Mouse (Mus musculus) cerebellum, postnatal 25 days (tissue): ENCODE data around the gene Fbxl15.

Experiments
- DNase-seq, 2 experiments: peaks; one replicate each; pipeline ENCODE4 v3.0.0; 2021; ENCODE audit warnings: mixed read lengths in 2 of 2

Gene Fbxl15

GRCm38 (mm10) chr19:46322996-46323572, 4.9 kb upstream of the Fbxl15 start:
- peak; percentile 48 for DNase-seq

GRCm38 (mm10) chr19:46323716-46324115, 4.3 kb upstream of the Fbxl15 start:
- DNase-seq, result peak in 1 of 2 experiments; percentile 25

DNA sequence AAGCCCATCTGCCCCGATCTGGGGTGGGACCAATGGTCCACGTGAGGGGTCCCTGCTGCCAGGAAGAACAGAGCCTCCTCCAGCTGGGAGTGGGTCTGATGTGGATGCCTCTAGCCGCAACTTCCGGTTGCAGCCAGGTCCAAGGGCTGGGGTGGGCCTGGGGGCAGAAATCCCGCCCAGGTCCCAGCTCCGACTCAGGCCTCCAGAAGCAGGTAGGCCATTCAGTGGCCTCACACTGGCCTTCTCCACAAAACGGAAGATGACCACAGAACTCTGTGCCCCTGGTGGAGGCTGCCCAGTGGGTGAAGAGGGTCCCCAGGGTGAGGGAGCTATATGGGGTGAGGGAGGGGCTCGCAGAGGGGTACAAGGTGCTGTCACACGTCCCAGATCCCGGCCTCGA, 3.6 kb upstream of the Fbxl15 start:
- DNase-seq, result no peak

- no peak for DNase-seq
Measured at GRCm38 (mm10) chr19:46324918-46325317, 3.1 kb upstream of the Fbxl15 start.

GRCm38 (mm10) chr19:46326019-46326755, 1.8 kb upstream of the Fbxl15 start:
- DNase-seq, result peak; percentile 68 to 77

DNA sequence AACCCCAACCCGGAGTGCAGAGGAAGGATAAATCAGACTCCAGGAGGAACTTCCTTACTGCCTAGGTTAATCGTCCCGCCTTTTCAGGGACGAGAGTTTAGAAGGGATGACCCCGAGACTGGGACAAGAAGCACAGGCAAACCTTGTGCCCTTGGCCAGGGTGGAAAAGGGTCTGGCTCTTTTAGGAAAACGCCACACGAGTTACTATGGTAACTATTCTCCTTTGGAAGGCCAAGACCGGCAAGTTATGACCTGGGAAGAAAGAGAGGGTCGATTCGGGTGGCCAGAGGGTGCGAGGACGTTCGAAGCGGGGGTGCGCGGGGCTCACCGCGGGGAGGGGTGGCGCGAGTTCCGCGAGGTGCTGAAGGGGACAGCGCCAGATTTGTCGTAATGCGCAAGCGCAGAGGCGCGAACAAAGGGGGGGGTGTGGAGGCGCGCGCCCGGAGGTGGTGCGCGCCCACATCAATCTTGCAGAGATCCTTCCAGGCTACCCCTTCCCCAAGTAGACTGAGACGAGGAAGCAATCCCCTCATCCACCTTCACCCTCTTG, 1.2 kb upstream of the Fbxl15 start, which contains the start of gene Psd:
Psd (minus strand) TSS at position 401 of the 550 bp plus-strand sequence.
- DNase-seq, result peak; percentile 88 to 90

- DNase-seq, result peak in 1 of 2 experiments; percentile 46
Measured at GRCm38 (mm10) chr19:46327531-46328064, 386 bp upstream of the Fbxl15 start.

DNA sequence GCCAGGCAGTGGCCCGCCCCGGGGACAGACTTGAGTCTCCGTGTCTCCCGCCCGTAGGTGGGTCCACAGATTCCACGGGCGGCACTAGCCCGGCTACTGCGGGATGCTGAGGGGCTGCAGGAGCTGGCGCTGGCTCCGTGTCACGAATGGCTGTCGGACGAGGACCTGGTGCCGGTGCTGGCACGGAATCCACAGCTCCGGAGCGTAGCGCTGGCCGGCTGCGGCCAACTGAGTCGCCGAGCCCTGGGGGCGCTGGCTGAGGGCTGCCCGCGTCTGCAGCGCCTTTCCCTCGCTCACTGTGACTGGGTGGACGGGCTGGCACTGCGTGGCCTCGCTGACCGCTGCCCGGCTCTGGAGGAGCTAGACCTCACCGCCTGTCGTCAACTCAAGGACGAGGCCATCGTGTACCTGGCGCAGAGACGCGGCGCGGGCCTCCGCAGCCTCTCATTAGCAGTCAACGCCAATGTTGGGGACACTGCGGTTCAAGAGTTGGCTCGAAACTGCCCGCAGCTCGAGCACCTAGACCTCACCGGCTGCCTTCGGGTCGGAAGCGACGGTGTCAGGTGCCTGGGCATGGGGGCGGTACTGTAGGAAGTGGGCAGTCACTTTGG, 1.2 kb downstream of the Fbxl15 start:
- peak in 1 of 2 experiments; percentile 73 for DNase-seq

DNA sequence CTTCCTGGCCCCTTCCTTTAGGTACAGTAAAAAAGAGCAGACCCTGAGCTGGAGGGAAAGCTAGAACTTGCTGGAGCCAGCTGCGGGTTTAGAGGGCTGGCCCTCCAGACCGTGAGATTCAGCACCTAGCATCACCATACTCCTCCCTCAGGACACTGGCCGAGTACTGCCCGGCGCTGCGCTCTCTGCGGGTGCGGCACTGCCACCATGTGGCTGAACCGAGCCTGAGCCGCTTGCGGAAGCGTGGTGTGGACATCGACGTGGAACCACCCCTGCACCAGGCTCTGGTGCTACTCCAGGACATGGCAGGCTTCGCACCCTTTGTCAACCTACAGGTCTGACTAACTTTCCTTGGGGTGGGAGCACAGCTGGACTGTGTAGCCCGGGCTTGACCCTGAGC, 2.0 kb downstream of the Fbxl15 start:
- DNase-seq, result peak; percentile 90 to 93

DNA sequence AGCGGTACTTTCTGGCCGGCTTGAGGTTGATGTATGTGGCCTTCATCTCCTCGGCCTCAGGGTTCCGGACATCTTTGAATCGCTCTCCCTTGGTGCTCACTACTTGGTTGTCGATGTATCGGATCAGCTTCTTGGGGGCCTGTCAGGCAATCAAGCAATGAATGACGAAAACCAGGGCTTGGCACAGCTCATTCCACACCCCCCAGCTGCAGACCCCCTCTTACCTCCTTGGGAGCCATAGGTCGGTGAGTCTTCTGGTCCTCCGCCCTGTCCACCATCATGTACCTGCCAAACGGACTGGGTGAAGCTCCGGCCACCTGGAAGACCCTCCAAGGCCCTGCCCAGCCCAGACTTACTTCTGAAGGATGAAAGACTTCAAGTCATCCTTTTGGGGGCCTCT, 2.7 kb downstream of the Fbxl15 start:
- DNase-seq, result peak in 1 of 2 experiments; percentile 29

DNA sequence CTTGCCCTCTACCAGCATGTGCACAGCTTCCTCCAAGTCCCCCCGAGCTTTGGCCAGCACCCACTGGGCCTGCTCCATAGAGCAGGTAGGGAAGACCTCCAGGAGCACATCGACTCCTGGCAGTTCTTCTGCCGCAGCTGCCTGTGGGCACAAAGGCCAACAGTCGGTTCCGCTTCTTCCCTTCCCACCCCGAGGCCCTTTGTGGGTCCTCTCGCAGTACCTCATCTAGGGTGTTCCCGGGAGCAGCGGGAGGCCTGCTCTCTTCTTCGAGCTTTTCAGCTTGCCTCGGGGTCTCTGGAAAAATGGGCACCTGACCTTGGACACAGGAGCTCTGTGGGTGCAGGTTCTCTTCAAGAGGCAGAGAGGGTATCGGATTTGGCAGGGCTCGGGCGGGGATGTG, 3.3 kb downstream of the Fbxl15 start:
- peak; percentile 23 to 33 for DNase-seq

- DNase-seq, result peak in 1 of 2 experiments; percentile 43
Measured at GRCm38 (mm10) chr19:46331936-46332335, 4.0 kb downstream of the Fbxl15 start.

DNA sequence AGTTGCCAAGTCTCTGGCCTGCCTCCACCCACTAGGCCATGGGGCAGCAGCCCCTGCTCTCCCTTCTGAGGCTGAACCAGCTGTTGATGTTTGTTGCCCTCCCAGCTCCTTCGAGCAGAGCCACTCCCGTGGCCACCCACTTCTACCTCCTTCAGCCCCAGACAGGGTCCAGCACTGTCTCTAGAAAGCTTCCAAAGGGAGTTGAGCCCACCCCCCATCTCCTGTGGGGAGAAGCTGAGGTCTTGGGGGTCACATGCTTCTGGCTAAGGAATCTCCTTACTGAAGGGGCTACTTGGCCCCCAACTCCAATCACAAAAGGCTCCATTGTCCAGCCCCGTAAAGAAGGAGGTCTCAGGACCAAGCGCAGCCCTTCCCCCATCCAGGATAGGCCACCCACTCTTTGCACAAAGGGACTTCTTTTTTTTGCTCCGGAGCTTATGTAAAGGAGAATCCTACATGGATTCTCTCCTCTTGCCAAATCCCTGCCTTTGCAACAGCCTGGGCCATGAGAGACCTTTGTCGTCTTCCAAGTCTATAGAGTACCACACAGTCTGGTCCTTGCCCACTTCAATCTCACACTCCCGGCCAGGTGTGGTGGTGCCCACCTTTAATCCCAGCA, 4.8 kb downstream of the Fbxl15 start:
- peak; percentile 27 for DNase-seq

DNA sequence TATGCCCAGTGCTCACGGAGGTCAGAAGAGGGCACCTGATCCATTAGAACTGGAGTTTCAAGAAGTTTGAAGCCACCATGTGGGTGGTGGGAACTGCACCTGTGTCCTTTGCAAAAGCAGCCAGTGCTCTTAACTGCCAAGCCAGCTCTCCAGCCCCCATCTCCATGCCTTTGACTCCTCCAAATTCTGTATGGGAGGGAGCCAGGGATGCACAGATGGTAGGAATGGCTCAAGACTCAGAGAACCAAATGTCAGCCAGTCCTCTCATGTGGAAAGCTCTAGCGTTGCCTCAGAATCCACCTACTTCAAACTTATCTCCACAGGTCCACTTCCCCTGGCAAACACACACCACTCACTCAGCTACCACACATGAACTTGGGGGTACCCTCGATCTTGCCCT, 5.9 kb downstream of the Fbxl15 start:
- peak; percentile 79 to 84 for DNase-seq

- DNase-seq, result no peak
Measured at GRCm38 (mm10) chr19:46337719-46338330, 9.8 kb downstream of the Fbxl15 start.

- DNase-seq, result peak; percentile 99
Measured at GRCm38 (mm10) chr19:46338331-46338936, 10.4 kb downstream of the Fbxl15 start, which contains the start of gene Cuedc2. Gene Cuedc2, minus strand, starts transcription at chr19:46338702.

DNA sequence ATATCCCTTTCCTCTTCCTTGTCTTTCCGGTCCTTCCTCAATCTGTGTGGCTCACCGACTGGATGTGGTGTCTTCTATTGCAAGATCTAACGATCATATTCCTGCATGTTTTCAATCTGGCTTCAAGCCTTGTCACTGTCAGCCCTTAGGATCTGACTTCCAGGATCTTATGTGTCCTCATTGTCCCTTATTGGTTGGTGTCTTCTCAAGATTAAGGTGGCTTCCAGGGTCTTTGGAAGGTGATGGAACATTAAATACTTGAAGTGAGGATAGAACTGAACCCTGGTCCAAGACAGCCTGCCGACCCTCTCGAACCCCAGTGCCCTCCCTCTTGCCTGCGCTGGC, 10.9 kb downstream of the Fbxl15 start:
- no peak for DNase-seq

- peak; percentile 49 to 53 for DNase-seq
Measured at GRCm38 (mm10) chr19:46339287-46339971, 11.4 kb downstream of the Fbxl15 start.

- no peak for DNase-seq
Measured at GRCm38 (mm10) chr19:46344710-46345419, 16.9 kb downstream of the Fbxl15 start.

- no peak for DNase-seq
Measured at GRCm38 (mm10) chr19:46347146-46347545, 19.2 kb downstream of the Fbxl15 start.
